Mouse (Mus musculus): Measurements from ENCODE around the gene Creb5.

DNA sequence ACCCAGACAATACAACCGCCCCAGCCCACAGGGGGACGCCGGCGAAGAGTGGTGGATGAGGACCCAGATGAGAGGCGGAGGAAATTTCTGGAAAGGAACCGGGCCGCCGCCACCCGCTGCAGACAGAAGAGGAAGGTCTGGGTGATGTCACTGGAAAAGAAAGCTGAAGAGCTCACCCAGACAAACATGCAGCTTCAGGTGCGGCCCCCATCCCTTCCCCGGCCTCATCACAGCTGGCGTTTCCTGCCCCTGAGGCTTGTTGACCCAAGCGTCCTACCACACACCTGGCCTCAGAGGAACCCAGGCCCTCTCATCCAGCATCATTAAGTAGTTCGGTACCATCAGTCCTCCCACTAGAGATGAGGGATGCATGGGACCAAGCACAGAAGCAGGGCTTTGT is 398.3 kb downstream of the Creb5 start:
- TF ChIP-seq EP300 (IDR thresholded peaks at IDR 0.05) (no peak), CTCF (IDR thresholded peaks at IDR 0.05) (no peak)

All from lung, postnatal 0 days (tissue).